Mouse (Mus musculus) cerebellum, adult 2 months (tissue): ENCODE measurements at regions not wholly inside any gene's neighbourhood (a gene's known extent, or its start where the extent isn't known, plus 50 kb on each side); places are given as distances from the start of the nearest gene placed in this dataset.

ENCODE experiments used
- CTCF ChIP-seq: fragments of 200-500 bp; IDR thresholded peaks from 2 replicates; pipeline ENCODE4 v1.5.1; 2011; ENCODE audit warnings: low read depth, mild to moderate bottlenecking, control low read depth, low read length, moderate library complexity, borderline replicate concordance; ENCODE audit not compliant: insufficient read depth
- POLR2A ChIP-seq: fragments of 200-500 bp; IDR thresholded peaks from 2 replicates; pipeline ENCODE4 v1.6.1; 2011; ENCODE audit warnings: low read length, control low read depth, borderline replicate concordance; ENCODE audit not compliant: insufficient read depth

GRCm38 (mm10) chr3:14965438-14966044, 79.5 kb downstream of the Car2 start:
- TF ChIP-seq CTCF (no peak), POLR2A (no peak)
